Mouse (Mus musculus): ENCODE data around the gene Zfp82. TPM values are rescaled to one million over a fixed set of nuclear protein-coding genes. Genes with fewer than 3 reads are reported as not detected.

Zfp82 gene
- polyA plus RNA-seq, 1 experiment from 2014 or later = 6.8 TPM

DNA sequence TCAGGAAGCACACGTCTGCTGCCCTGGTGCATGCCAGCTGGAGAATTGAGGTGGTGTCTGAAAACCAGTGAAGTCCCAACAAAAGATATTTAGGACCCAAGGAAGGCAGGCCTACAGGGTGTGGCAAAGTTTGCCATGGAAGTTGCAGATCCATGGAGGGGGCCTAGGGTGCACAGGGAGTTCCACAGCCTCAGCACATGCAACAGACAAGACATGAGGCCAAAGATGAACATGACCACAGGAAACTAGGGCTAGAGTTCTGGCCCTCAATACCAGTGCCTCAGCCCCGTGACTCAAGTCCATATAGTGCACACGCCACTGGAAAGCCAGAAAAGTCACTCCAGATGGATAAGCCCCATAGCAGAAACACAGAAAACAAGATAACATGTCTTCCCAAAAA, 44.1 kb downstream of the Zfp82 start:
- H3K27me3 ChIP-seq (ENCODE audit: low read depth, poor library complexity, severe bottlenecking) = no peaks in the 10 kb centered on the region
- WGBS = 80% methylated on average over 3 of the region's 3 CpGs
- no peak overlapping the region for H3K27ac ChIP-seq (replicated peaks)
- DNase-seq (ENCODE audit: low spot score) = no peak
- H3K4me3 ChIP-seq = no peak overlapping the region
- H3K9me3 ChIP-seq (replicated peaks) = no peaks in the 10 kb centered on the region
- H3K36me3 ChIP-seq = peaks cover 51% of the 10 kb centered on the region
- peaks cover 5% of the 10 kb centered on the region; the same call in 1 of the 2 replicates for H3K4me1 ChIP-seq

GRCm38 (mm10) chr7:30027331-30027730, 45.4 kb downstream of the Zfp82 start:
- no peaks in the 10 kb centered on the region for H3K27me3 ChIP-seq (ENCODE audit: low read depth, poor library complexity, severe bottlenecking)
- WGBS = 79% methylated on average over 4 of the region's 4 CpGs
- no peak for DNase-seq (ENCODE audit: low spot score)
- H3K27ac ChIP-seq (replicated peaks) = no peak overlapping the region
- H3K9me3 ChIP-seq (replicated peaks) = no peaks in the 10 kb centered on the region
- H3K36me3 ChIP-seq = peaks cover 63% of the 10 kb centered on the region
- no peak overlapping the region for H3K4me3 ChIP-seq
- peaks cover 5% of the 10 kb centered on the region; the same call in 1 of the 2 replicates for H3K4me1 ChIP-seq

DNA sequence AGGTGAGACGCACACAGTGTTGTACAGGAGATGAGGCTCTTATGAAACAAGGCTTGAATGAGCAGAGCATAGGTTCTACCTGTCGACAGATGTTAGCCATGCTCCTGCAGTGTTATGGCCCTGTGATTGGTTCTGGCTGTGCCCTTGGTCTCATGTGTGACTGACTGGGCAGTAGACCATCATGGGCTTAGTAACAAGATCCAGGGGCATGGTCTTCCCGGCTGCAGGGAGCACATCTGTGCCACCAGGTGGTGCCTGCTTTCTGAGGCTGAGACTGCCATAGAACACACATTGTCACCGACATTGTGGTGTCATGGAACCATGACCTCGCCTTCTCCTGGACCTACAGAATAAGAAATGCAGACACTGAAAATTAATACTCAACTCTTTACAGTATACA, 47.3 kb downstream of the Zfp82 start:
- no peaks in the 10 kb centered on the region for H3K27me3 ChIP-seq (ENCODE audit: low read depth, poor library complexity, severe bottlenecking)
- peaks cover under 1% of the 10 kb centered on the region; the same call in 1 of the 2 replicates for H3K4me1 ChIP-seq
- DNase-seq (ENCODE audit: low spot score) = no peak
- no peak overlapping the region for H3K27ac ChIP-seq (replicated peaks)
- WGBS = 87% methylated on average over 5 of the region's 5 CpGs
- H3K36me3 ChIP-seq = peaks cover 83% of the 10 kb centered on the region
- no peaks in the 10 kb centered on the region for H3K9me3 ChIP-seq (replicated peaks)
- no peak overlapping the region for H3K4me3 ChIP-seq

DNA sequence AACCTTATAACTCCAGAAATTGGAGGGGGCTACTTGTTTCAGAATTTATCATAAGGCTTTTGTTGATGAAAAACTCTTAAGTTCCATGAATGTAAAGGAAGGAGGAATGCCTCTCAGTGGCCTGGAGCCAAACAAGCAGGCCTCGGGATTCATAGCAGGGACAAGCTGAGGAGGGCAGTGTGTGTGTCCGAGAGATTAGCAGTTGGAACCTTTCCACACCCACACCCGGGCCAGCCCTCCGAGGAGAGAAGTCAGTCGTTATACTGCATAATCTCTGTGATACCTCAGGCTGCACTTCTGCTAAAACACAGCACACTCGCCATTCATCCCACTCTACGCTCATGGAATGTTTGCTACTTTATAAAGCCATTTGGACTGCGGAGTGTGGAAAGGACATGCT, 48.9 kb downstream of the Zfp82 start:
- Histone ChIP-seq H3K4me3 (no peak overlapping the region), H3K36me3 (peaks cover 97% of the 10 kb centered on the region), H3K27me3 (ENCODE audit: low read depth, poor library complexity, severe bottlenecking) (no peaks in the 10 kb centered on the region), H3K4me1 (no peaks in the 10 kb centered on the region), H3K9me3 (replicated peaks) (no peaks in the 10 kb centered on the region), H3K27ac (replicated peaks) (no peak overlapping the region)
- DNase-seq (ENCODE audit: low spot score) = no peak
- 95% methylated on average over 8 of the region's 8 CpGs for WGBS

- Histone ChIP-seq H3K36me3 (peaks cover 99% of the 10 kb centered on the region), H3K4me3 (no peak overlapping the region), H3K9me3 (replicated peaks) (no peaks in the 10 kb centered on the region), H3K27ac (replicated peaks) (no peak overlapping the region), H3K4me1 (no peaks in the 10 kb centered on the region), H3K27me3 (ENCODE audit: low read depth, poor library complexity, severe bottlenecking) (no peaks in the 10 kb centered on the region)
- DNase-seq (ENCODE audit: low spot score) = no peak
- WGBS = 95% methylated on average over 9 of the region's 9 CpGs
These were observed 49.4 kb downstream of the Zfp82 start for GRCm38 (mm10) chr7:30023324-30023723.

- no peak for DNase-seq (ENCODE audit: low spot score)
- Histone ChIP-seq H3K9me3 (replicated peaks) (no peaks in the 10 kb centered on the region), H3K4me1 (no peaks in the 10 kb centered on the region), H3K27me3 (ENCODE audit: low read depth, poor library complexity, severe bottlenecking) (no peaks in the 10 kb centered on the region), H3K36me3 (peaks cover 98% of the 10 kb centered on the region), H3K27ac (replicated peaks) (no peak overlapping the region), H3K4me3 (no peak overlapping the region)
- 90% methylated on average over 2 of the region's 2 CpGs for WGBS
These were observed 53.2 kb downstream of the Zfp82 start for GRCm38 (mm10) chr7:30019543-30019942.

GRCm38 (mm10) chr7:30017226-30017625, 55.5 kb downstream of the Zfp82 start:
- H3K9me3 ChIP-seq (replicated peaks) = no peaks in the 10 kb centered on the region
- no peaks in the 10 kb centered on the region for H3K27me3 ChIP-seq (ENCODE audit: low read depth, poor library complexity, severe bottlenecking)
- WGBS = 94% methylated on average over 6 of the region's 6 CpGs
- no peak for DNase-seq (ENCODE audit: low spot score)
- no peaks in the 10 kb centered on the region for H3K4me1 ChIP-seq
- H3K27ac ChIP-seq (replicated peaks) = no peak overlapping the region
- H3K4me3 ChIP-seq = no peak overlapping the region
- peaks cover 93% of the 10 kb centered on the region for H3K36me3 ChIP-seq

GRCm38 (mm10) chr7:30012956-30013363, 59.7 kb downstream of the Zfp82 start:
- peaks cover 89% of the 10 kb centered on the region for H3K36me3 ChIP-seq
- 0 out of 2 replicates have a peak, but pooled peaks cover 4% of the 10 kb centered on the region for H3K4me1 ChIP-seq
- no peak overlapping the region for H3K27ac ChIP-seq (replicated peaks)
- H3K4me3 ChIP-seq = no peak overlapping the region
- no peaks in the 10 kb centered on the region for H3K27me3 ChIP-seq (ENCODE audit: low read depth, poor library complexity, severe bottlenecking)
- no peaks in the 10 kb centered on the region for H3K9me3 ChIP-seq (replicated peaks)
- no peak for DNase-seq (ENCODE audit: low spot score)
- WGBS = 85% methylated on average over 4 of the region's 4 CpGs

- H3K4me3 ChIP-seq = no peak overlapping the region
- 0 out of 2 replicates have a peak, but pooled peaks cover 4% of the 10 kb centered on the region for H3K4me1 ChIP-seq
- peaks cover 87% of the 10 kb centered on the region for H3K36me3 ChIP-seq
- H3K27ac ChIP-seq (replicated peaks) = no peak overlapping the region
- WGBS = 87% methylated on average over 10 of the region's 10 CpGs
- H3K9me3 ChIP-seq (replicated peaks) = no peaks in the 10 kb centered on the region
- H3K27me3 ChIP-seq (ENCODE audit: low read depth, poor library complexity, severe bottlenecking) = no peaks in the 10 kb centered on the region
- DNase-seq (ENCODE audit: low spot score) = no peak
These were observed 62.0 kb downstream of the Zfp82 start for GRCm38 (mm10) chr7:30010551-30011195.

- no peak for DNase-seq (ENCODE audit: low spot score)
- Histone ChIP-seq H3K27ac (replicated peaks) (0 out of 2 replicates have a peak overlapping the region, but pooled peaks have one; percentile 0), H3K27me3 (ENCODE audit: low read depth, poor library complexity, severe bottlenecking) (no peaks in the 10 kb centered on the region), H3K4me3 (no peak overlapping the region), H3K9me3 (replicated peaks) (no peaks in the 10 kb centered on the region), H3K36me3 (peaks cover 88% of the 10 kb centered on the region), H3K4me1 (0 out of 2 replicates have a peak, but pooled peaks cover 4% of the 10 kb centered on the region)
- WGBS = 85% methylated on average over 21 of the region's 21 CpGs
These were observed 63.2 kb downstream of the Zfp82 start for GRCm38 (mm10) chr7:30009321-30010085.

GRCm38 (mm10) chr7:30008020-30008690, 64.5 kb downstream of the Zfp82 start:
- Histone ChIP-seq H3K27me3 (ENCODE audit: low read depth, poor library complexity, severe bottlenecking) (no peaks in the 10 kb centered on the region), H3K4me1 (0 out of 2 replicates have a peak, but pooled peaks cover 4% of the 10 kb centered on the region), H3K4me3 (no peak overlapping the region), H3K27ac (replicated peaks) (no peak overlapping the region), H3K9me3 (replicated peaks) (no peaks in the 10 kb centered on the region), H3K36me3 (peaks cover 88% of the 10 kb centered on the region)
- DNase-seq (ENCODE audit: low spot score) = no peak
- WGBS = 92% methylated on average over 6 of the region's 6 CpGs

DNA sequence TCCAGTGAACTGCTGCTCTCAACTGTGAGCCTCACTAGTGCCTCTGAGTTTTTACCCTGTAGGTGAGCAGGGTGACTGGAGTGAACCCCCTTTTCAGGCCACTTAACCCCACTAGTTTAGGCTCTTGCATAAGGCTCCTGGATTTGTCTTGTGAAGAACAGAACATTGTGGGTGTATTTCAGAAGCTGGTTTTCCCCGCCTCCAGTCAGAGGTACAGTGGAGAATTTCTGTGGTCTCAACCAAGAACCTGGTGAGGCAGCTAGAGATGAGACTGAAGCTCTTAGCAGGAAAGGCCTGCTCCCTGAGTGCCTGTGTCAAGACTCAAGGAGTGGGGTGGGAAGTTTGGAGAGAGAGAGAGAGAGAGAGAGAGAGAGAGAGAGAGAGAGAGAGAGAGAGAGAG, 65.1 kb downstream of the Zfp82 start:
- Histone ChIP-seq H3K27ac (replicated peaks) (no peak overlapping the region), H3K36me3 (peaks cover 89% of the 10 kb centered on the region)
- no peak for DNase-seq (ENCODE audit: low spot score)

More for the DNA sequence above, 65.1 kb downstream of the Zfp82 start:
- Histone ChIP-seq H3K27me3 (ENCODE audit: low read depth, poor library complexity, severe bottlenecking) (no peaks in the 10 kb centered on the region), H3K4me1 (0 out of 2 replicates have a peak, but pooled peaks cover 4% of the 10 kb centered on the region), H3K9me3 (replicated peaks) (no peaks in the 10 kb centered on the region), H3K4me3 (no peak overlapping the region)
- 92% methylated on average over 1 of the region's 1 CpGs for WGBS

All from midbrain, embryonic 10.5 days (tissue).